Mouse (Mus musculus) naive thymus-derived CD4-positive, alpha-beta T cell, adult 2 months (primary cell): ENCODE measurements around the gene Gm12258.
"Not testable (repeated sequence)": the region's sequence is repeated elsewhere in the genome, so short reads cannot be mapped to it uniquely, and the experiment has no call there.

Source experiments
- DNase-seq: peaks from one replicate; pipeline ENCODE4 v3.0.0-alpha.2; 2011; ENCODE audit warnings: low read depth

Gm12258 gene

GRCm38 (mm10) chr11:58846919-58847461 lies at the start of gene Gm12258:
Gene Gm12258 (plus strand): TSS chr11:58847158.
- DNase-seq: peak; percentile 99

GRCm38 (mm10) chr11:58799747-58800146 lies 47.2 kb upstream of the Gm12258 start:
- DNase-seq: no peak

- no peak for DNase-seq
These were observed 45.3 kb upstream of the Gm12258 start, which contains the start of gene Fam183b for GRCm38 (mm10) chr11:58801558-58802228. Gene Fam183b (minus strand): TSS chr11:58801960.

DNA sequence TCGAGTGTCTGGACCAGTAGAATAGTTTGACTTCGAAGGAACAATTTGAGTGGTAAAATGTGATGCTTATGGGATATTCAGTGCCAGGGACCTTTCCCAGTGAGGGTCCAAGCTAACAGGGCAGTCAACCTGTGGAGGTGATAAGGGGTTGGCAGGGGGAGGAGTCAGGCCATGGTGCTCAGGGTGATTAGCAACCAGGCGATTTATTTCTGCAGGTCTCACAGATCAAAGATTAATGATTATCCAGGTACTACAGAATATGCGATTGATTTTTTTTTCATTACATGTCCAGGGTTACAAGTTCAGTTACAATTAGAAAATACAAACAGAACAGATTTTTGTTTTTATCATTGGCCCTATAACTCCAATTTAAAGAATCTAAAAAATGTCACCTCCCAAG lies 43.1 kb upstream of the Gm12258 start:
- DNase-seq: no peak

DNA sequence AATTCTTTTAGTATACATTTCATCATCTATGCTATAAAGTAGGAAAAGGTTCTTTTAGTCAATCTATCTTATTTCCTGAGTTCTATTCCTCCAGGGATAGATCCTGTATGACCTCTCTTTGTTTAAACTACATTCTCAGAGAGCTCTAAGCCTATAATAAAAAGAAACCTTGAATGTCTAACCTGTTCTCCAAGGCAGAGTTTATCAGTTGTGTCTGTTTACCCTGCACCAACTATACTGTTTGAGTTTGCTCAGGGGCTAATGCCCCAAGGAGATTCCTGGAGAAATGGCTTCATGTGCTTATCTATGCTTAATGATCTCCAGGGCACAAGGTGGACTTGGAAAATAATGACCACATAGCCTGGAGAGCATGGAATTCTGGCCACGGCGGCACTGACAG lies 42.6 kb upstream of the Gm12258 start:
- DNase-seq: no peak

DNA sequence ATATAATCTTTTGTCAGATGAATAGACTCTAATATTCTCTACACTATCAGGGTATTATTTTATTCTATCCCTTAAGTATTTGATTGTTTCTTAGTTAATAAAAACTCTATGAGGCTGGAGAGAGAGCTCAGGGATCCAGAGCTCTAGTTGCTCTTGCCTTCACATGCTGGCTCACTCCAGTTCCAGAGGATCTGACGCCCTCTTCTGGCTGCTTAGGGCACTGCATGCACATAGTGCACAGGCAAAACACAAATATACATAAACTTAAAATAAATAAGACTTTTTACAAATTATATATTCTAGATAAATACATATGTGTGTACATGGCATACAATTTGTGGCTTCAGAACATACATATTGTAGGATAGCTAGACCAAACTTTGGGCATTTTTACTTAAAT lies 35.0 kb upstream of the Gm12258 start:
- DNase-seq: no peak

DNA sequence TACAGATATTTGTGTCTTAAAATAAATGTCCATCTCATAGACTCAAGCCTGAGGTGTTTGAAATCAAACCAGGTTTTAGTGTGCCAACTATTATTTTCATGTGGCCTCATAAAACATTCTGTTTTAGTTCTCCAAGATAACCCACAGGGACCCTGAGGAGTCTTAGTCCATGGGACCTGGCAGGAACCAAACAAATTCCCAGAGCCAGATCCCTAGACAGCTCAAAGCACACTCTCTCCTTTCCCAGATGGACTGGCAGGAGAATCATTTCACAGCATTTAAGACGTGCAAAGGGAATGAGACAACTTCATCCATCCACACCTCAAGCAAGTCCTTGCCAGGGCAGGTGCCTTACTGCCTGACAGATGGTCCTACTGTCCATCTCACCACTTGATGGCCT lies 32.3 kb upstream of the Gm12258 start, which contains the start of gene Olfr313:
Olfr313 (plus strand) TSS at position 301 of the 400 bp plus-strand sequence.
- DNase-seq: not testable (repeated sequence)

DNA sequence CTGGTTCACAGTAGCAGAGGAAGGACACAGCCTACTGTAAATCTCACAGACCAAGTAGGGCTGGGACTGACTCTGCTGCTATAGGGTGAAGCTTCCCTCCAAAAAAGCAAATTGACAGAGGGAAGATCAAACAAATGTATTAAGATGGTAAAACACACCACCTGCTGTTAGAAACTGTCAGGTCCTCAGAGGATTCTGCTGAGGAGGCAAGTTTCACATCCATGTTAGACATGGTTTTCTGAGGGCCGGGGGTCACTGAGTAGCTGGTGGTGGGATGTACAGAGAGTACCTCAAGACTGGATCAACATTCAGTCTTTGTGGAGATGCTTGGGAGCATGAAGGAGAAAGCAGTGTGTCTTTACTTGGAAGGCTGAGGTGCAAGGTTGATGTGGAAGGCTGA lies 31.3 kb upstream of the Gm12258 start:
- DNase-seq: no peak

DNA sequence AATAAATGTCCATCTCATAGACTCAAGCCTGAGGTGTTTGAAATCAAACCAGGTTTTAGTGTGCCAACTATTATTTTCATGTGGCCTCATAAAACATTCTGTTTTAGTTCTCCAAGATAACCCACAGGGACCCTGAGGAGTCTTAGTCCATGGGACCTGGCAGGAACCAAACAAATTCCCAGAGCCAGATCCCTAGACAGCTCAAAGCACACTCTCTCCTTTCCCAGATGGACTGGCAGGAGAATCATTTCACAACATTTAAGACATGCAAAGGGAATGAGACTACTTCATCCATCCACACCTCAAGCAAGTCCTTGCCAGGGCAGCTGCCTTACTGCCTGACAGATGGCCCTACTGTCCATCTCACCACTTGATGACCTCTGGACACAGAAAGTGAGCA lies 18.0 kb upstream of the Gm12258 start, which contains the start of gene Olfr312:
Olfr312 (plus strand) TSS at position 301 of the 400 bp plus-strand sequence.
- not testable (repeated sequence) for DNase-seq

DNA sequence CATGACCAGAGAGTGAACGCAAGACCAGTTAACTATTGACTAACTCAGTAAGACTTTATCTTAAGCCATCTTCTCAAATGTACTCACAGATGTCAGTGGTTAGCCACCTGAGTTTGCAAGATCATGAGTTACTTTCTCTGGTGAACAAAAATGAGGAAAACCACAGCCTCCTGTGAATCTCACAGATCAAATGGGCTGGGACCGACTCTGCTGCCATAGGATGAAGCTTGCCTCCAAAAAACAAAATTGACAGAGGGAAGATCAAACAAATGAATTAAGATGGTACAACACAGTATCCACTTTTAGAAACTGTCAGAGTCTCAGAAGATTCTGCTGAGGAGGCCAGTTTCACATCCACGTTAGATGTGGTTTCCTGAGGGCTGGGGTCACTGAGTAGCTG lies 17.2 kb upstream of the Gm12258 start:
- DNase-seq: no peak

- peak; percentile 37 for DNase-seq
These were observed 14.4 kb upstream of the Gm12258 start for GRCm38 (mm10) chr11:58832541-58832940.

DNA sequence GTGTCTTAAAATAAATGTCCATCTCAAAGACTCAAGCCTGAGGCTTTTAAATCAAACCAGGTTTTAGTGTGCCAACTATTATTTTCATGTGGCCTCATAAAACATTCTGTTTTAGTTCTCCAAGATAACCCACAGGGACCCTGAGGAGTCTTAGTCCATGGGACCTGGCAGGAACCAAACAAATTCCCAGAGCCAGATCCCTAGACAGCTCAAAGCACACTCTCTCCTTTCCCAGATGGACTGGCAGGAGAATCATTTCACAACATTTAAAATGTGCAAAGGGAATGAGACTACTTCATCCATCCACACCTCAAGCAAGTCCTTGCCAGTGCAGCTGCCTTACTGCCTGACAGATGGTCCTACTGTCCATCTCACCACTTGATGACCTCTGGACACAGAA lies 8.0 kb upstream of the Gm12258 start, which contains the start of gene Olfr311:
Olfr311 (plus strand) TSS at position 301 of the 400 bp plus-strand sequence.
- DNase-seq: not testable (repeated sequence)

- no peak for DNase-seq
These were observed 678 bp downstream of the Gm12258 start for GRCm38 (mm10) chr11:58847636-58848035.

GRCm38 (mm10) chr11:58849731-58850130 lies 2.8 kb downstream of the Gm12258 start:
- DNase-seq: no peak

DNA sequence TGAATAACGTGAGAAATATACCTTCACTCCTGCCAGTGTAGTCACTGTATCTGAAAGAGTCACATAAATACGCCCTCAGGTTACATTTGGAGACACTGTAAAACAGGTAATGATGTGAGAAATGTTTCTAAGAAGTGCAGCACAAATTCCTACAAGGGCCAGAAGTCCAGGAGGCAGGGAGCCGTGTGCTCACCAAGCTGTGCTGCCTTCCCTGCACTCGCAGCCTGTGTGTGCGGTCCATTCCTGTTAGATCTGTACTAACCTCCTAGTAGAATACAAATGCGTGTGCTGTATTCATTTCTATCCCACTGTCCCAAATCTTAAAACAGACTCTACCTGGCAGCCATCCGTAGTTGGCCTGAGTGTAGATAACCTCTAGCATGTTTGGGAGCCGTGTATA lies 13.8 kb downstream of the Gm12258 start:
- no peak for DNase-seq

- peak; percentile 86 for DNase-seq
These were observed 20.3 kb downstream of the Gm12258 start, which contains the start of gene 2810021J22Rik for GRCm38 (mm10) chr11:58867039-58867953. Gene 2810021J22Rik (plus strand): TSS chr11:58867216.

- no peak for DNase-seq
These were observed 21.0 kb downstream of the Gm12258 start for GRCm38 (mm10) chr11:58867954-58868330.

DNA sequence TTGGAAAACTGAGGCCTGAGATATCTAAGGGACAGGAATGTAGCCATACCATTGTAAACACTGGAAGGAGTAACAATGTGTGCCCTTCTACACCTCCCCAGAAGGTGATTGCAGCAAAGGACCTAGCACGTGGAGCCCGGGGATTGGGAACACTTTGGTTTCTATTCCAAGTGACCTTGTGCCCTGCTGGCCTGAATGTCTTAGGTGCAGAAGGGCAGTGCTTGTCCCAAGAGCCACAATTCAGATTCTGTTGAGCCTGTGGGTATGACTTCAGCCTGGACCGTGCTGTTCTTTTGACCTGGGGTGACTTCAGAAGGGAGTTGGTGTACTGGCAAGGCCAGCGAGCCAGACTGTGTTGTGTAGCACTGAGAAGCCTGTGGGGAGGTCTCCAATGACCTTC lies 24.0 kb downstream of the Gm12258 start:
- no peak for DNase-seq

DNA sequence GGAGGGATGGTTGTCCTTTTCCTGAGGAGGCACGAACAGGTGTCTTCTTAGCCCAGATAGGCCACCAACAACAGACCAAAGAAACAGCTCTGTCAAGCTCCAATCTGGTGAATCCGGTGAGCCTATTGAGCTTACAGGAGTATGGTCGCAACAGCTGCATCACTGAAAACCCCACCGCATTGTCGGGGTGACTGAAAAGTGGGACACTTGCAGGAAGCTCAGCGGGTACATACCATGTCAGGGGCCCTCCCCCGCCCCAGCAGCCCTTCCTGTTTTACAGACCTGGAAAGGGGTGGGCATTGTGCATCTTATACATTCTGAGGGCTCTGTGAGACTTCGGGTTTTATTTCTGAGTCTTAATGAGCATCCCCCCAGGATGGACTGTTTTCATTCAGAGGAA lies 36.8 kb downstream of the Gm12258 start:
- DNase-seq: no peak

DNA sequence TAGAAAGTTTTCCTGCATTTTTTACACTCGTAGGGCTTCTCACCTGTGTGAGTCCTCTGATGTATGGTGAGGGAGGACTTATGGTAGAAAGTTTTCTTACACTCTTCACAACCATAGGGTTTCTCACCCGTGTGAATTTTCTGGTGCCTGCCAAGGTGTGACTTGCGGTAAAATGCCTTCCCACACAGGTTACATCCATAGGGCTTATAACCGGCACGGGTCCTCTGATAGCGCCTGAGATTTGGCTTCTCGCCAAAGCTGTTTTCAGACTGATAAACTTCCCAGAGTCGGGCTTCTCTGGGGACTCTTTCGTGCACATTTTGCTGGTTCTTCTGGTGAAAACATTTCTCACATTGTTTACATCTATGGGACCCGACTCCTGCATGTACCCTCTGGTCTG lies 43.6 kb downstream of the Gm12258 start:
- DNase-seq: no peak

DNA sequence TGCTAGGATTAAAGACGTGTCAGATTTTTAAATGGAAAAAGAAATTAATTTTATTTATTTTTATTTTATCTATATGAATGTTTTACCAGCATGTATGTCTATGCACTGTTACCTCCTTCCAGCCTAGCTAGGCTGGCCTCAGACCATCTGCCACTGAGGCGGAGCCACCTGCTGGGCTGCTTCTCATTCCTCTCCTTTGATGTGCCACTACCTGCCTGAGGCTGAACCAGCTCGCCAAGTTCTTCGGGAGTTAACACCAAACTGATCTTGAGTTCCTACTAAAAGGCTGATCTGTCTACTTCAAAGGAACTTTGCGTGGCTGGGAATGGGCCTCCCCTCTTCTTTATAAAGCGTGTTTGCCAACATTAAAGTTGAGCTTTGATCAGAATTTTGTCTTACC lies 47.5 kb downstream of the Gm12258 start:
- DNase-seq: no peak

DNA sequence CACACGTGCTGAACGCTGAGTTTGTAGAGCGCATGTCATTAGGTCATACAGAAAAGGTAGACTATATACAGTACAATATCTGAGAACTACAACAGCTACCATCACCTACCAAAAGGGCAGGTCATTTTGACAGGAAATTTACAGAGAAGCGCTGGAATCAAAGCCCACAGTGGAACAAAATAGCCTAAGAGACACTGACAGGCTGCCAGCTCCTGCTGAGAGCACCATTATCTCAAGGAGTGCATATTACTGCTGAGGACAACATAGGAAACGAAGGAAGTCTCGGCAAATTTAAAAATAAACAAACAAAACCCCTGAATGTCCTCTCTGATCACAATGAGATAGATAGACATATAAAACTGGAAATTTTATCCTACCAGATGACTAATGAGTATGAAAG lies 50.5 kb downstream of the Gm12258 start:
- no peak for DNase-seq

DNA sequence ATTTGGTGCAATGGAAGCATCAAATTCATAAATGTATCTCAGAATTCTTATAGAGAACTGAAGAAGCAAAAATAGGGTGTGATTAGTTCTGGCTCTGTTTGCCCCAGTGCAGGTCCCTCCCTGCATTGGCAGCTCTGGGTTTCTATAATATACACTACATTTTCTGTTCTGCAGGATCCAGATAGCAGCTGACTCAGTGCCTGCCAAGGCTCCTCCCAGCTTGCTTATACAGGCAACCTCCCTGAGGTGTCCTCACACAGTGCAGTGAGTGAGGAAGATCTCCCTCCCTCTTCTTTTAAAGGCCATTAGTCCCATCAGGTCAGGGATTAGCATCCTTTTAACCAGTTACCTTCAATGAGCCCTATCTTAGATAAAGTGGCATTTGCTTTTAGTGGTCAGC lies 54.1 kb downstream of the Gm12258 start:
- no peak for DNase-seq
